Mouse (Mus musculus) heart, postnatal 14 days (tissue): ENCODE results near the gene Slc35b4. TPM values are rescaled to one million over a fixed set of nuclear protein-coding genes. Genes with fewer than 3 reads are reported as not detected.

Experiments used
- DNase-seq, 2 experiments: peaks; one replicate each; pipeline ENCODE4 v3.0.0; 2021 to 2022
- intact Hi-C: fragments of 180-260 bp; cut with DNase I; formaldehyde crosslinking; loops from one replicate; pipeline ENCODE4 v1.15.1; 2025
- total RNA-seq, 2 experiments: library from RNA; stranded (reverse); gene quantifications; 2 replicates each; pipeline ENCODE4 v1.2.3; 2021

Slc35b4 gene
- total RNA-seq, 2 experiments from 2014 or later, result 9.7 to 11.5 TPM

DNA sequence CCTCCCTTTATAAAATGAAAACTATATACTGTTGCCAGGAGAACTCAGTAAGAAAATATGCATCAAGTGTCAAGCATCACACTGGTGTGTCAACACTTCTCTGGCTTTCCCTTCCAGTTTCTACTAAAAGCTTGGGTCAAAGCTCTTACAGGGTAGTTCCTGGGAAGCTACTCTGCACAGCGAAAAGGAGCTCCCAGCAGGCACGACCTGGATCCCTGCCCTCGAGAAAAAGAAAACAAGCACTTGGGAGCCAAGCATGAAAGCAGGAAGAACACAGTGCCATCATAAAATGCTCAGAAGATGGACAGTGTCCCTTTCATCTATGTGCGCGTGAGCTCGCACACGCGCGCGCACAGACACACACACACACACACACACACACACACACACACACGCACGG is 3.7 kb downstream of the Slc35b4 start:
- intact Hi-C loops, result no loop called here
- DNase-seq, result no peak

DNA sequence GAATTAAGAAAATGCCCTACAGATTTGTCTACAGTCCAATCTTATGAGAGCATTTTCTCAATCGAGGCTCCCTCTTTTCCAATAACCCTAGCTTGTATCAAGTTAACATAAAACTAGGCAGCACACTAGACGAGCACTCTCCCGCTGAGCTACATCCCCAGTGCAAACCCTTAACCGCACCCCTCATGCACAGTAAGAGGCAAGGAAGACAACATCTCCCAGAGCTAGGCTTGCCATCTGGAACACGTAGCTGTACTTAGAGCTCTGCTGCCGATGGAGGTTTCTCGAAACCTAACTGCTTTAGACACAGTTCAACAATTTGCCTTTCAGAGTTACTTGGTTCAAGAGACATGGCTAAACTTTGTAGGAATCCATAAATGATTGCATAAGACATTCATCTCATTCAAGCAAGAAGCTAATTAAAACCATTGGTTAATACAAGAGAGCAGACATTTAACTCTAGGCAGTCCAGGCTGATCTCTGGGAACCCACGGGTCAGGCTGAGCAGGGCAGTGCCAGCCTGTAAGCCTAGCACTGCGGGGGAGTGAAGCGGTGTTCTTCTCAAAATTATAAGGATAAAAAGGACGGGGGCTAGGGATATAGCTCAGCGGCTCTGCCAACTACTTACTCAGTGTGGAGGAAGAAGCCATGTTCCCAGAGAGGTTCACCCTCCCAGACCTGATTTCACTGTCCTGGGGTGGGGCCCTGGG is 5.0 kb downstream of the Slc35b4 start:
- intact Hi-C loops, result no loop called here
- no peak for DNase-seq

DNA sequence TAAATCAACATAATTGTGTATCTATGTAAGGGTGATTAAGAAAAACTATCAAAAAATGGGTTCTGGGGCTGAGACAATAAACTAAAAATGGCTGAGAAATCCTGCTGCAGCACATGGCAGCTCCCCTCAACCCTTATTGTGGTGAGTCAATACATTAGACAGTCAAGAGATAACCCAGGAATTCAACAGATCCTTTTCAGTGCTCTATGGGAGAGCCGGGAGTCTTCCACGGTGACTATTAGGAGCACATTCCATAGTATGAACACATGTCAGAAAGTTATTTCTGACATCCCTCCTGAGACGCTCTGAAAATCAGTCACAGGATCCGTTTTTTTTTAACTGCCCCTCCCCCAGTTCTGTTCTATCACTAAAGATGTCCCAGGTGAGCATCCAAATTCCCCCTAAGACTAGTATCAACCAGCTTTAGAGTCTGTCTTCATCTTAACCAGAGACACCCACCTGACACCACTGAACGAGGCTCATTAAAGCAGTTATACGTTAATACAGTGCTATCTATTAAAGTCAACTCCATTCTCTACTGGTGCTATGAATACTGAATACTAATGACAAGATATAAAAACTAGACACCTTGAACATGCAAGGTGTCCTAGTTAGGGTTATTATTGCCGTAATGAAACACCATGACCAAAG is 5.9 kb downstream of the Slc35b4 start:
- intact Hi-C loops, result no loop called here
- no peak for DNase-seq

DNA sequence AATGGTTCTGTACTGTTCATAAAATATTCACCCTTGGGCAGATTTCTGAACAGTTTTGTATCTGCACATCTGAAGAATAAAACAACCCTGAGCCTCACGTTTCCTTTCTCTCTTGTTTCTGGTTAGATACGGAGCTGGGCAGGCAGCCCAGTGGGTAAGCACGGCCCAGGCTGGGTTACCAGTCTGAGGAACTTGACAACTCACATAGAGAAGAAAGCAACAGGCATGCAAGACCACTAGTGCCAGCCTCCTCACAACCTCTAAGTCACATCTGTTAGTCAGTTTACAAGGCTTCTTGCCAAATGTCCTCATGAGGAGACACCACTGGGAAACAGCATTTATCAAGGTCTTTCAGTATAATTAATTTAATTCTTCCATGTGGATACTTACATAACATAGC is 8.1 kb downstream of the Slc35b4 start:
- intact Hi-C loops, result no loop called here

GRCm38 (mm10) chr6:34163014-34163413 is 13.9 kb downstream of the Slc35b4 start:
- intact Hi-C loops, result no loop called here
- no peak for DNase-seq

More for the DNA sequence above, 8.1 kb downstream of the Slc35b4 start:
- no peak for DNase-seq

DNA sequence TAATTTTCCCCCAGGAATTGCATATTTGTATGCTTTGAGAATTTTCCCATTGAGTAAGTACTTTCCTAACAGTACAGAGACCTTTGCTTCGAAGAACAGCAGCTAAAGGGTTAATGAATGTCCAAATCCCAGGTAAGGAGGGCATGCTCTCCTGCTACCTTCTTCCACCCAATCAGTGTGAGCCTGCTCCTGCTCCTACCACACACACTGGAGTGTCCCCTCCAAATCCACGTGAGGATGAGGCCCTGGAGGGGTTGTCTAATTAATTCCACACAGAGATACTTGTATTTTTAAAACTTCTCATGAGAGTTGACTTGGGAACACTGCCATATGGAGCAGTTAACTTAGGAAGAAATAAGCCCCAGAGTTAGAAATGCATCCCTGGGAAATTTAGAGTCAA is 14.3 kb downstream of the Slc35b4 start:
- intact Hi-C loops, result no loop called here
- no peak for DNase-seq

DNA sequence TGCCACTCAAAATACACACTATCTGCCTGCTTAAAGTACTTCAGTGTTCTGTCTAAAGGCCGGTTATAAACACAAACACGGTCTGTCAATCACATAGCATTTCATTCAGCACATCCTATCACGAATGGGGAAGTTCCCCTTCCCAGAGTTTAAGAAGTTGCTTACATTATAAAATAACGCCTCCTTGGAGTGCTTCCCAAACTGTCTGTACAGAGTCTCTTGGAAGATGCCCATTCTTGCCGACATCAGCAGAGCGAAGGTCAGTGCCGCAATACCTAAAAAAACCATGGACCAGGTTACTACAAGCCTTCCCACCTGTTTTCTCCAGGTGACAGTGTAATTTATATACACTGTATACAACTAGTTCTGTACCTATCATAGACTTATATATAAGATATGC is 15.4 kb downstream of the Slc35b4 start:
- intact Hi-C loops, result no loop called here
- no peak for DNase-seq

DNA sequence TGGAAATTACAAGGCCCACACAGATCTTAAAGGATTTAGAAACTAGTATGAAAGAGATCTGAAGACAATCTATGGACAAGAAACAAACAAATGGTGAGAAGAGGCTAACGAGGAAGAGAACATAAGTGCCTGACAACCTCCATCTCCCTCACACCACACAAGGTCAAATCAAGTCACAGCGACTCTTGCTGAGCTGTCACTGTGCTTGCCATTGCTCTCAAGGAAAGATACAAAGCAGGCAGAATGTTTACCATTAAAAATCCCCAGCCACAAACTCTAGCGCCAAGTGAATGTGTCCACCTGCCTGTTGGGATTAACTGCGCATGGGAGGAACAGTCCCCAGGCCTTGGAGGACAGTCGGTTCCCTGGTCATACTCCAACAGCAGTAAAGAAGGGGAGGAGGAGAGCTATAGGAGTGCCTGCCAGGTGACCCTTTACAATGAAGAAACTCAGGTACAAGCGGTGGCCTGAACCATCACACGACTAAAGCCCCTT is 16.0 kb downstream of the Slc35b4 start:
- DNase-seq, result no peak
- intact Hi-C loops, result no loop called here

DNA sequence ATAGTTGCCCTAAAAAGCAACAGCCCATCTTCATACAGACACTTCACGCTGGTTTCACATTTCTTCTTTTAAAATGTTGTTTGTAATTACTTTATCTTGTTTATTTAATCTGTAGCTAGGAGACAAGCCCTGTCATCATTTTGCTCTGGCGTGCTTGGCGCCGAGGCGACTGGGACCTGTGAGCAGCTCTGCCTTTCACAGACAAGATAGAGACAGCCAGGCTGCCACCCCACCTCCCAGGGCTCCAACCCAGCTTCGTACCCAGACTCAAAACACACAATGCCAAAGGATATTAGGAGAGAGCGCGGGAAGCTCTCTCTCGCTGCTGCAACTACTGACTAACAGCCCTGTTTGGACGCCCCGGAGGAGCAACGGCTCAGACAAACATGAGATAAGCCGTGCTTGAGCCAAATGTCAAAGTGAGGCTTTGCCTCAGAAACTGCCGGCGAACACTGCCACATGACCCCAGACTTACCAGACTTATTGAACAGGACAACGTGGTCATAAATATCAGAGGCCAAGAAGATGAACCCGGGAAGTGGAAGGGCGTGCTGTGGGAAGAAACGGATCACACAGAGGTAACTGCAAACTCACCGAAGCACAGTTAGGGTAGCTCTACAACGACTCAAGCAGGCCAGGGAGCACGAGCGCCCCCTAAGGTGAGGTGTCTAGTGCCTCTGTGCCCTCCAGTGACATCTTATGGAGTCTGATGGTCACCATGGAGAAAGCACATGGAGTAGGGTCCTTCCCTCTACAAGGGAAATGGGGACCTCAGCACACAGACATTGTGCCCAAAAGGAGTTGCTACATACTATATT is 16.7 kb downstream of the Slc35b4 start:
- no peak for DNase-seq
- intact Hi-C loops, result no loop called here

- intact Hi-C loops, result no loop called here
These were observed 19.8 kb downstream of the Slc35b4 start for GRCm38 (mm10) chr6:34156841-34157748.

GRCm38 (mm10) chr6:34156057-34156456 is 20.9 kb downstream of the Slc35b4 start:
- no peak for DNase-seq
- intact Hi-C loops, result no loop called here

More at GRCm38 (mm10) chr6:34156841-34157748, 19.8 kb downstream of the Slc35b4 start:
- DNase-seq, result no peak

DNA sequence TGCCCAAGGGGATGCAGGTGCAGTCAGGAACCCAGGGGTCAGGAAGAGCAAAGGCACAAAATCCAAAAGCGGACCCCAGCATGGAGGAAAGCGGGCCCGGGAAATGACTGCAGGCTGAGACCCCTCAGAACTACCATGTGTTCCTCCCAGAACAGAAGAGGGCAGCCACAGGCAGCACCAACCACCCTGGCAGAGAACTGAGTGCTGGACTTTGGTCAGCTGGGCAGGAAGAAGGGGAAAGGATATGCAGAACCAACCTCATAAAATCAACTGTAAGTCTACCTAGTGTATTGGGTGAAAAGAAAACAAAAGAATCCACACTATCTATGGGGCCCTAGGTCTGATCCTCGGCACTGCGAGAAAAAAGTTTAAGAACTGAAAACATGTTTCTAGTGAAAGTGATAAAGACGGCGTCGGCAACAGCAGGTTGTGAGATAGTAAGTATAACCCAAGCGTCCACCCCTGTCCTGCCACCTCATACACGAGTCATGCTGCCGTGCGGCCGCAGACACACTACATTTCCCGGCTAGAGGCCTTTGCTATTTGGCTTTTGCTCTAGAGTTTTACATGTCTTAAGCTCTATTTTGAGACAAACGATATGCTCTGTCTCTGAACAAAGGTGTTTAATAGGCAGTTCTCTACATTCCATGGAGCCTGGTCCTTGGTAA is 21.6 kb downstream of the Slc35b4 start:
- no peak for DNase-seq
- intact Hi-C loops, result no loop called here

GRCm38 (mm10) chr6:34154202-34154601 is 22.7 kb downstream of the Slc35b4 start:
- intact Hi-C loops, result no loop called here
- no peak for DNase-seq

GRCm38 (mm10) chr6:34153069-34154052 is 23.6 kb downstream of the Slc35b4 start:
- intact Hi-C loops, result no loop called here
- no peak for DNase-seq

DNA sequence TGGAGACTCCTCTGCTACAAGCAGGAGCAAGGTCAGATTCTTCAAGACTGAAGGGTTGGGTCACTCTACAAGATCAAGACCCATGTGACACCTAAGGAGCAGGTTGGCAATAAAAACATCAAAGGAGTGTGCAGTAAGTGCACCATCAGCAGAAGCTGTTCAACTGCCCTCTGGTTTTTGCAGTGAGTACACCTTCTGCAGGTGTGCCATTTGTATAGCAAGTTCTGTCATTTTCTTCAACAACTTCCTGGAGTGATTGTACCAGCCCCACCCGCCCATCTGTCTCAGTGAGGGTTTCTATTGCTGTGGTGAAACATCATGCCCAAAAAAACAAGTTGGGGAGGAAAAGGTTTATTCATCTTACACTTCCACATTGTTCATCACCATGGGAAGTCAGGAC is 27.1 kb downstream of the Slc35b4 start:
- no peak for DNase-seq
- intact Hi-C loops, result no loop called here

DNA sequence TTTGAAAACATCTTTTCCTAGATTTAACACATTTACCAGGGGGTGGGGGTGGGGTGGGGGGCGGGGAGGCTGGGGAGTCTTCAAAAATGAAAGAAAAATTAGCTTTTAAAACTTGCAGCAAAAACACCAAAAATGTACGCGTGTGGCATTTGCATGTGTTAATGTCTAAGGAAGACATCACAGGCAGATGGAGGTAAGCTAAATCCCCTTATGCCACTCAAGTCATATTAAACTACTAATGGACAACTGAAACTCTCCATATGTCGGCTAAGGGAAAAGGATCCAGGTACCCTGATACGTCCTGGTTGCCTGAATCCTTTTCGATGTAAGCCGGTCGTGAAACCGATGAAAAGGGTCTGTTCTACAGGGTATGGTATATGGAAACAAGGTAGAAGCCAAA is 27.8 kb downstream of the Slc35b4 start:
- DNase-seq, result no peak
- intact Hi-C loops, result no loop called here

DNA sequence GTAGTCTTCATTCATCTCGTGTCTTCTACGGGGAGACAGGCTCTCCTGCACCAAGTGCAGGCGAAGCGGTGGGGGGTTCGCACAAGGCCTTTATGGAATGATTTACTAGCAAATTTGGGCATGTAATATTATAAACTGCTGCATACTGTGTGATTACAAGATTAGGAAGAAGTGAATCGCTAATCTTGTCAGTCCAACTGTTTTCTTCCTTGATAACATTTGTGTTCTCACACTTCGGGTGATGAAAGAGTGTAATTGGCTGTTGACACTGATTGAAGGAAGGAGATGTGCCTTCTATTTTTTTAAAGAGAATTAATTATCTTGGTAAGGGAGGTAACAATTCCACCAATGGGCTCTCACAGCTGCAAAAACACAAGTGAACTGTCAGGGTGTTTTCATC is 28.3 kb downstream of the Slc35b4 start:
- DNase-seq, result no peak
- intact Hi-C loops, result no loop called here

DNA sequence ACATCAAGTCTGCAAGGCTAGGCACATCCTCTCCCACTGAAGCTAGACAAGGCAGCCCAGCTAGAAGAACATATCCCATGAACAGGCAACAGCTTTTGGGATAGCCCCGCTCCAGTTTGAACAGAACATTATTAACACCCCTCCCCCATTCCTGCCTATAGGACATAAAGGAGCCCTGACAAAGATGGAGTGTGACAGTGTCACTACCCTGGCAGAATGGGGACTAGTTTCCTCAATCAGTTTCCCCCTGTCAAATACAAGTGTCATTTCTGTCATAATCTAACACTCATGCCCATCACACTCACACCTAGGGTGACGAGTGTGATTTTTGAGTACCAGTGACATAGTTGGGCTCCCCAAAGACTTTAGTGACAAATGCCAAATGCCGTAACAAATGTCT is 28.9 kb downstream of the Slc35b4 start:
- intact Hi-C loops, result no loop called here
- no peak for DNase-seq

DNA sequence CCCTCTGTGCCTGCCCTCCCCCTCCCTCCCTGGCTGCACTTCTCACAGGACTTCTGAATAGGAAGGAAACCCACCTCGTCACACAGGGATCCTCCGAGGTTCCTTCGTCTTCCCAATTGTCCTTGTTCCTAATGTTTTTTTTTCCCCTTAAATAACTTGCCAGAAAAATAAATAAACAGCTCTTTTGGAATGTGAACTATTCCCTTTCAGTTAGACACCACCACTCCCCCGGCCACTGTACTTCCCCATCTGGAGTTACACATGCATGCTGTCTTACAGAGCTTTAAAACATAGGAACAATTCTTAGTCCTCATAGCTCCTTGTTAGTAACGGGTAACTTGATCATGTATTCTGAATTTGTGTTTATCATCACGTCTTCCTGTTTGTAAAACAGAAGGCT is 30.9 kb downstream of the Slc35b4 start:
- intact Hi-C loops, result no loop called here
- DNase-seq, result no peak
